Mouse (Mus musculus) cerebellum, postnatal 4 days (tissue): ENCODE data around the gene Ccr10.

Experiments
- DNase-seq, 2 experiments: peaks; one replicate each; pipeline ENCODE4 v3.0.0; 2022; ENCODE audit warnings: low spot score in 2 of 2, mixed read lengths in 1 of 2

Gene Ccr10

GRCm38 (mm10) chr11:101188166-101188805, 13.0 kb upstream of the Ccr10 start:
- DNase-seq = no peak

- no peak for DNase-seq
Measured at GRCm38 (mm10) chr11:101187541-101187940, 12.3 kb upstream of the Ccr10 start.

- no peak for DNase-seq
Measured at GRCm38 (mm10) chr11:101186526-101187247, 11.4 kb upstream of the Ccr10 start.

GRCm38 (mm10) chr11:101185441-101185840, 10.2 kb upstream of the Ccr10 start:
- DNase-seq = no peak

- no peak for DNase-seq
Measured at GRCm38 (mm10) chr11:101184984-101185383, 9.7 kb upstream of the Ccr10 start.

- no peak for DNase-seq
Measured at GRCm38 (mm10) chr11:101182771-101183517, 7.7 kb upstream of the Ccr10 start.

GRCm38 (mm10) chr11:101181961-101182360, 6.7 kb upstream of the Ccr10 start:
- DNase-seq = no peak

GRCm38 (mm10) chr11:101180846-101181740, 5.8 kb upstream of the Ccr10 start:
- DNase-seq = peak; percentile 62 to 76

GRCm38 (mm10) chr11:101180261-101180660, 5.0 kb upstream of the Ccr10 start:
- no peak for DNase-seq

GRCm38 (mm10) chr11:101179306-101179705, 4.1 kb upstream of the Ccr10 start:
- DNase-seq = no peak

- DNase-seq = no peak
Measured at GRCm38 (mm10) chr11:101178061-101179058, 3.1 kb upstream of the Ccr10 start.

- peak in 1 of 2 experiments; percentile 80 for DNase-seq
Measured at GRCm38 (mm10) chr11:101176933-101177773, 1.9 kb upstream of the Ccr10 start.

GRCm38 (mm10) chr11:101176117-101176691, 961 bp upstream of the Ccr10 start:
- DNase-seq = no peak

- no peak for DNase-seq
Measured at GRCm38 (mm10) chr11:101175636-101176116, 433 bp upstream of the Ccr10 start.

GRCm38 (mm10) chr11:101174389-101174745, 876 bp downstream of the Ccr10 start:
- DNase-seq = no peak

- DNase-seq = peak in 1 of 2 experiments; percentile 77
Measured at GRCm38 (mm10) chr11:101173631-101174388, 1.4 kb downstream of the Ccr10 start.

GRCm38 (mm10) chr11:101173112-101173511, 2.1 kb downstream of the Ccr10 start:
- DNase-seq = no peak

- no peak for DNase-seq
Measured at GRCm38 (mm10) chr11:101172434-101172815, 2.8 kb downstream of the Ccr10 start.
